Mouse (Mus musculus): Measurements from ENCODE around the gene Zbtb12. TPM values are rescaled to one million over a fixed set of nuclear protein-coding genes. Genes with fewer than 3 reads are reported as not detected.
"Not testable (repeated sequence)": the region's sequence is repeated elsewhere in the genome, so short reads cannot be mapped to it uniquely, and the experiment has no call there.

Zbtb12 gene
- polyA plus RNA-seq, 1 experiment, result 12.3 TPM

- Histone ChIP-seq H3K4me3 (replicated peaks; ENCODE audit: extremely low read depth, low read depth, low read length) (peak within 1 kb of the TSS; percentile 87), H3K4me1 (ENCODE audit: control insufficient read depth, insufficient read depth, low read length) (peaks cover 5% of the 10 kb centered on the region; the same call in 1 of the 2 replicates)
- peak; percentile 84 for DNase-seq
- under 1% methylated on average over 41 of the region's 44 CpGs for WGBS
- TF ChIP-seq POLR2A (IDR thresholded peaks at IDR 0.05; ENCODE audit: borderline replicate concordance, extremely low read depth, low read depth, low read length) (peak; percentile 64; the same call in 1 of the 2 replicates), CTCF (IDR thresholded peaks at IDR 0.05; ENCODE audit: insufficient read depth, low read length) (no peak)
Measured at GRCm38 (mm10) chr17:34898160-34898586, 18.9 kb downstream of the Zbtb12 start, which contains the start of the genes C2 and Ehmt2. Gene C2, minus strand, starts transcription at chr17:34898265. Gene Ehmt2, plus strand, starts transcription at chr17:34898469.

- DNase-seq, result no peak
- Histone ChIP-seq H3K4me3 (replicated peaks; ENCODE audit: extremely low read depth, low read depth, low read length) (peak overlapping the region; percentile 71), H3K4me1 (ENCODE audit: control insufficient read depth, insufficient read depth, low read length) (peaks cover 5% of the 10 kb centered on the region; the same call in 1 of the 2 replicates)
- 0% methylated on average over 20 of the region's 47 CpGs for WGBS
- TF ChIP-seq POLR2A (IDR thresholded peaks at IDR 0.05; ENCODE audit: borderline replicate concordance, extremely low read depth, low read depth, low read length) (no peak), CTCF (IDR thresholded peaks at IDR 0.05; ENCODE audit: insufficient read depth, low read length) (no peak)
Measured at GRCm38 (mm10) chr17:34898706-34899052, 19.4 kb downstream of the Zbtb12 start.

- Histone ChIP-seq H3K4me1 (ENCODE audit: control insufficient read depth, insufficient read depth, low read length) (peaks cover 5% of the 10 kb centered on the region; the same call in 1 of the 2 replicates), H3K4me3 (replicated peaks; ENCODE audit: extremely low read depth, low read depth, low read length) (peak overlapping the region; percentile 71)
- DNase-seq, result peak; percentile 63
- WGBS, result 2% methylated on average over 34 of the region's 45 CpGs
- TF ChIP-seq POLR2A (IDR thresholded peaks at IDR 0.05; ENCODE audit: borderline replicate concordance, extremely low read depth, low read depth, low read length), result 0 out of 2 replicates have a peak, but pooled peaks have one; percentile 13
- TF ChIP-seq CTCF (IDR thresholded peaks at IDR 0.05; ENCODE audit: insufficient read depth, low read length), result no peak
Measured at GRCm38 (mm10) chr17:34899053-34899889, 20.0 kb downstream of the Zbtb12 start.

- DNase-seq, result no peak
- Histone ChIP-seq H3K4me1 (ENCODE audit: control insufficient read depth, insufficient read depth, low read length) (peaks cover 5% of the 10 kb centered on the region; the same call in 1 of the 2 replicates), H3K4me3 (replicated peaks; ENCODE audit: extremely low read depth, low read depth, low read length) (peak overlapping the region; percentile 71)
- no peak for TF ChIP-seq POLR2A (IDR thresholded peaks at IDR 0.05; ENCODE audit: borderline replicate concordance, extremely low read depth, low read depth, low read length)
- WGBS, result 5% methylated on average over 5 of the region's 5 CpGs
Measured at GRCm38 (mm10) chr17:34899890-34900243, 20.6 kb downstream of the Zbtb12 start.

GRCm38 (mm10) chr17:34900826-34901225 lies 21.5 kb downstream of the Zbtb12 start:
- not testable (repeated sequence) for H3K4me1 ChIP-seq (ENCODE audit: control insufficient read depth, insufficient read depth, low read length); H3K4me3 ChIP-seq (replicated peaks; ENCODE audit: extremely low read depth, low read depth, low read length); DNase-seq

GRCm38 (mm10) chr17:34901948-34902347 lies 22.7 kb downstream of the Zbtb12 start:
- DNase-seq; H3K4me1 ChIP-seq (ENCODE audit: control insufficient read depth, insufficient read depth, low read length); H3K4me3 ChIP-seq (replicated peaks; ENCODE audit: extremely low read depth, low read depth, low read length): not testable (repeated sequence)
- WGBS, result 82% methylated on average over 9 of the region's 10 CpGs

GRCm38 (mm10) chr17:34902895-34903294 lies 23.6 kb downstream of the Zbtb12 start:
- H3K4me3 ChIP-seq (replicated peaks; ENCODE audit: extremely low read depth, low read depth, low read length), result no peak overlapping the region
- TF ChIP-seq POLR2A (IDR thresholded peaks at IDR 0.05; ENCODE audit: borderline replicate concordance, extremely low read depth, low read depth, low read length) (no peak), CTCF (IDR thresholded peaks at IDR 0.05; ENCODE audit: insufficient read depth, low read length) (no peak)
- no peaks in the 10 kb centered on the region for H3K4me1 ChIP-seq (ENCODE audit: control insufficient read depth, insufficient read depth, low read length)
- DNase-seq, result no peak
- 92% methylated on average over 9 of the region's 9 CpGs for WGBS

GRCm38 (mm10) chr17:34910982-34911381 lies 31.7 kb downstream of the Zbtb12 start:
- TF ChIP-seq CTCF (IDR thresholded peaks at IDR 0.05; ENCODE audit: insufficient read depth, low read length) (no peak), POLR2A (IDR thresholded peaks at IDR 0.05; ENCODE audit: borderline replicate concordance, extremely low read depth, low read depth, low read length) (no peak)
- 75% methylated on average over 10 of the region's 10 CpGs for WGBS
- Histone ChIP-seq H3K4me3 (replicated peaks; ENCODE audit: extremely low read depth, low read depth, low read length) (no peak overlapping the region), H3K4me1 (ENCODE audit: control insufficient read depth, insufficient read depth, low read length) (no peaks in the 10 kb centered on the region)
- DNase-seq, result no peak

- Histone ChIP-seq H3K4me1 (ENCODE audit: control insufficient read depth, insufficient read depth, low read length) (no peaks in the 10 kb centered on the region), H3K4me3 (replicated peaks; ENCODE audit: extremely low read depth, low read depth, low read length) (no peak overlapping the region)
- 30% methylated on average over 5 of the region's 5 CpGs for WGBS
- TF ChIP-seq POLR2A (IDR thresholded peaks at IDR 0.05; ENCODE audit: borderline replicate concordance, extremely low read depth, low read depth, low read length), result peak; percentile 18; the same call in 1 of the 2 replicates
- peak; percentile 97 for TF ChIP-seq CTCF (IDR thresholded peaks at IDR 0.05; ENCODE audit: insufficient read depth, low read length)
- peak; percentile 87 for DNase-seq
Measured at GRCm38 (mm10) chr17:34911945-34912351, 32.7 kb downstream of the Zbtb12 start.

GRCm38 (mm10) chr17:34913930-34914665 lies 34.8 kb downstream of the Zbtb12 start, which contains the start of gene Slc44a4:
Gene Slc44a4, plus strand, starts transcription at chr17:34914466.
- WGBS, result 43% methylated on average over 18 of the region's 18 CpGs
- peak; percentile 33 for DNase-seq
- Histone ChIP-seq H3K4me1 (ENCODE audit: control insufficient read depth, insufficient read depth, low read length) (no peaks in the 10 kb centered on the region), H3K4me3 (replicated peaks; ENCODE audit: extremely low read depth, low read depth, low read length) (no peak within 1 kb of the TSS)
- TF ChIP-seq CTCF (IDR thresholded peaks at IDR 0.05; ENCODE audit: insufficient read depth, low read length), result no peak
- TF ChIP-seq POLR2A (IDR thresholded peaks at IDR 0.05; ENCODE audit: borderline replicate concordance, extremely low read depth, low read depth, low read length), result no peak
